Mouse (Mus musculus) embryonic facial prominence, embryonic 14.5 days (tissue): Measurements from ENCODE around the gene Gon4l. TPM values are rescaled to one million over a fixed set of nuclear protein-coding genes. Genes with fewer than 3 reads are reported as not detected.
A peak's percentile ranks its signal among the peaks of the same experiment; 100 is the strongest.

Experiments used
- ATAC-seq: fragments of 200-750 bp; cut with Nextera tagmentation; 2 replicates; pipeline ENCODE4 v1.8.0; 2017; ENCODE audit warnings: low read depth, moderate number of reproducible peaks, moderate TSS enrichment
- DNase-seq: peaks from one replicate; pipeline ENCODE4 v3.0.0-alpha.2; 2015; ENCODE audit warnings: low spot score
- H3K27ac ChIP-seq: fragments of 300-500 bp; sonication (generic); replicated peaks from 2 replicates; pipeline ENCODE4 v1.5.1; 2014; ENCODE audit warnings: low read depth, mild to moderate bottlenecking, low read length, moderate library complexity
- H3K27me3 ChIP-seq: fragments of 300-500 bp; sonication (generic); replicated peaks from 2 replicates; pipeline ENCODE4 v1.6.1; 2014; ENCODE audit warnings: low read length; ENCODE audit not compliant: control insufficient read depth, insufficient read depth
- H3K36me3 ChIP-seq: fragments of 300-500 bp; sonication (generic); 2 replicates; pipeline ENCODE4 v1.6.1; 2014; ENCODE audit warnings: low read length, mixed read lengths; ENCODE audit not compliant: control insufficient read depth, insufficient read depth
- H3K4me1 ChIP-seq: fragments of 300-500 bp; sonication (generic); 2 replicates; pipeline ENCODE4 v1.6.1; 2014; ENCODE audit warnings: antibody characterized with exemption, low read length; ENCODE audit not compliant: control insufficient read depth, insufficient read depth
- H3K4me2 ChIP-seq: fragments of 300-500 bp; sonication (generic); 2 replicates; pipeline ENCODE4 v1.6.1; 2014; ENCODE audit warnings: low read depth, mild to moderate bottlenecking, low read length, moderate library complexity, mixed read lengths
- H3K4me3 ChIP-seq: fragments of 300-500 bp; sonication (generic); 2 replicates; pipeline ENCODE4 v1.5.1; 2014; ENCODE audit warnings: low read depth, mild to moderate bottlenecking, low read length
- H3K9ac ChIP-seq: fragments of 300-500 bp; sonication (generic); 2 replicates; pipeline ENCODE4 v1.6.1; 2014; ENCODE audit warnings: low read depth, mild to moderate bottlenecking, low read length, moderate library complexity, mixed read lengths
- H3K9me3 ChIP-seq: fragments of 300-500 bp; sonication (generic); 2 replicates; pipeline ENCODE4 v1.6.1; 2016; ENCODE audit warnings: low read length; ENCODE audit not compliant: control insufficient read depth
- WGBS: fragments of 180-500 bp; shearing (Covaris S2); extraction: QIAGEN DNeasy Blood & Tissue Kit; methylation state at CpG from one replicate; pipeline ENCODE4 v1.1.7; 2014; 5-methylcytosine and 5-hydroxymethylcytosine counted together
- polyA plus RNA-seq: library from polyadenylated mRNA; unstranded; fragments of >200 nt; fragmentation: Nextera tagmentation; extraction: Ambion mirVana; gene quantifications from 2 replicates; pipeline ENCODE4 v1.2.1, GENCODE M21; 2014

The Gon4l gene
- polyA plus RNA-seq, 1 experiment from 2014 or later, result 11.8 TPM

DNA sequence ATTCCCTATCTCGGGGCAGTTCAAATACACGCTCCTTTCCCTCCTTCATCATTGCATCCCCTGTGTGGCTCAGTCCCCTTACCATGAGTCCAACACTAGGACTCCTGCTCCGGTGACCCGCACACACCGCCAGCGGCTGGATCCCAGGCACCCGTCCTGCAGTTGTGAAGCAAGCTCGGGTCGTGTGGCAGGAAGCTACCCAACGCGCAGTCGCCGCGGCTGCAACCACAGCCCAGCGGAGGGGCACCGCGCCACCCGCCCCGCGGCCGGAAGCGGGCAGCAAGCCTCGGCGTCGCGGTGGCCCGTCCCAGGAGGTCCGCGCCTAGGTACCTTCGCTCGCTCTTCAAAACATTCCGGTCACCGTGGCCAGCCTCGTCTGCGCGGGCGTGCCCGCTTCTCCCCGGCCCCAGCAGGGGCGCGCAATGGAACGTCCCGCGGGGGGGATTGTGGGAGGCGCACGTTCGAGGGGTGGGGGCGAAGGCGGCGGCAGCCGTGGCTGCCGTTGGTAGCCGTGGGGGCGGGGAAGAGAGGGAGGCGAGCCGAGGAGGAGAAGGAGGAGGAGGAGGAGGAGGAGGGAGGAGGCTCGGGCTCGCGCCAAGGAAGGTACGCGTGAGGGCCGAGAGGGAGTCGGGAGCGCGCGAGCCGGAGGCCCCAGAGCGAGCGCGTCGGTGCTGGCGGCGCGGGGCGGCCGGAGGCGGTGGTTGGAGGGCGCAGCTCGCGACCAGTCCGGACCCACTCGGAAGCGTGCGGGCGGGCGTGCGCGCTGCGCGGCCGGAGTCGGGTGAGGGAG, 115.0 kb downstream of the Gon4l start:
- Histone ChIP-seq H3K27ac (peak overlapping the region; percentile 99), H3K4me1 (peaks cover 11% of the 10 kb centered on the region), H3K4me2 (peak overlapping the region; percentile 83), H3K9ac (peak overlapping the region; percentile 95), H3K9me3 (no peaks in the 10 kb centered on the region), H3K4me3 (peak overlapping the region; percentile 82), H3K36me3 (no peaks in the 10 kb centered on the region), H3K27me3 (no peaks in the 10 kb centered on the region)
- peak; percentile 97 for DNase-seq
- WGBS, result 2% methylated on average over 46 of the region's 92 CpGs
- ATAC-seq, result peak; percentile 94

DNA sequence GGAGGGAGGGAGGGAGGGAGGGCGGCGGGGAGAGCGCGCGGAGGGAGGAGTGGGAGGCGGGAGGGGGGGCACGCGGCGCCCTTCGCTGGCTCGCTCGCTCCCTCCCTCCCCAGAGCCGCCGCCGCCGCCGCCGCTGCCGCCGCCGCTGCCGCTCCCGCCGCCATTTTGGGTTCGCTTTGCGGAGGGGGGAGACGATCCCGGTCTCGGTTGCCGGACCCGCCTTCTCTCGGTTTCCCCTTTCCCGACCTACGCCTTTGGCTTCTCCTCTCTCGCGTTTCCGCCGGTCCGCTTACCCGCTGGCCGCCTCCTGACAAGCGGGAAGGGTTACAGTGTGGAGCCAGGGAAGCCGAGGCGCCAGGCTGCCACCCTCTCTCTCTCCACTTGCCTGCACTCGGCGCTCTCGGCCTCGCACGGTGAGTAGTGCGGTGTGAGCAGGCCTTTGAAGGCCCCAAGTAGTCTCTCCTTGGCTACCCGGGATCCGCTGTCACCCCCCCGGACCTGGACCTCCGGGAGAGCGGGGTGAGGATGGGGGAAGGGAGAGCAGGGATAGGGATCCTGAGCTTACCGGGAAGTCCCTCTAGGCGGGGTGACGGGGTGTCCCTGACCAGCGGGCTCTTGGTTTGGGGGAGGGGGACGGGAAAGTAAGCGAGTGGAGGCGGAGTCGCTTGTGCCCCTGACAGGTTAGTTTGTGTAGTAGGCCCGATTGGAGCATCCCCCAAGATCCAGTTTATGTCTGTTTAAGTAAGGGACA, 115.7 kb downstream of the Gon4l start, which contains the start of the genes Ash1l and Dap3:
Gene Ash1l (plus strand): TSS at position 47 of the 751 bp plus-strand sequence.
Gene Dap3 (minus strand): TSS at position 606 of the 751 bp plus-strand sequence.
- Histone ChIP-seq H3K27ac (peak within 1 kb of the TSS; percentile 99), H3K9ac (peak within 1 kb of the TSS; percentile 95), H3K9me3 (no peaks in the 10 kb centered on the region), H3K4me3 (peak within 1 kb of the TSS; percentile 82), H3K36me3 (no peaks in the 10 kb centered on the region), H3K4me2 (peak within 1 kb of the TSS; percentile 83), H3K27me3 (no peaks in the 10 kb centered on the region), H3K4me1 (peaks cover 11% of the 10 kb centered on the region)
- ATAC-seq (peak; percentile 84), DNase-seq (peak; percentile 82)
- WGBS, result 0% methylated on average over 15 of the region's 64 CpGs

DNA sequence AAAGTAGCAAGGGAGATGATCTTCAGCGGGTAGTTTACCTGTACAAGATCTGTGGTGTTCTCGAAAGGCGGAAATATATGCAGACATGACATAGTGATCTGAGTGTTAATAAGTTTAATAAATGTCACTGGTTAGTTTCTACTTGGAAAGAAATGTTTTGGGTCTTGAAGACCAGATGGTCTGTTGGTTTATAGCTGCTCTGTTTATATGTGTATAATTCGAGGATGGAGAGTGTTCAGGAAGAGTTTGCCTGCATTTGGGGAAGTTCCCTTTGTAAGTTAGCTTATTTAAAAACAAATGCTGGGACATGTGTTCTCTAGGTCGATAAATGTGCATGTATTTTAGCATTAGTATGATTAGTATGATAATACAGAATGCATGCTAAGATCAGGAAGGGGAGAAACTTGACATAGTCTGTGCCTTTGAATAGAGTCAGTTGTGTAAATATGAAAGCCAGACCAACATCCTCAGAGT, 116.3 kb downstream of the Gon4l start:
- H3K4me2 ChIP-seq, result peak overlapping the region; percentile 83
- peak overlapping the region; percentile 95 for H3K9ac ChIP-seq
- H3K27me3 ChIP-seq, result no peaks in the 10 kb centered on the region
- peaks cover 11% of the 10 kb centered on the region for H3K4me1 ChIP-seq
- under 1% methylated on average over 5 of the region's 5 CpGs for WGBS
- H3K4me3 ChIP-seq, result peak overlapping the region; percentile 82
- no peaks in the 10 kb centered on the region for H3K9me3 ChIP-seq
- H3K36me3 ChIP-seq, result no peaks in the 10 kb centered on the region
- H3K27ac ChIP-seq, result peak overlapping the region; percentile 99
- ATAC-seq, result no peak
- DNase-seq, result no peak

DNA sequence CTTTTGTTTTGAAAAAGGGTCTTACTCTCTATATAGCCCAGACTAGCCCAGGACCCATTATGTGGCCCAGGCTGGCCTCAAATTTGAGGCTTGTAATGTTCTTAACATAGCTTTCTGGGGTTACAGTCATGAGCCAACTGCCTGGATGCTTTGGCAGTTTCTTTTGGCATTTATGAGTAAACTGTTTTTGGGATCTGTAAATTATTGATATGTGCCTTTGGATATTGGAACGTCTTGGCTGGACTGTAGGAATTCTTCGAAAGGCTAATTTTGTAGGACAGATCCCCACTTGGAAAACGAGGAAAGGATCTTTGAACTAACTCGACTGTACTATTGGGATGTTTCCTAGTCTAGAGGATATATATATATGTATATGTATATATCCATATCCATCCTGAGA, 118.2 kb downstream of the Gon4l start:
- Histone ChIP-seq H3K9ac (no peak overlapping the region), H3K36me3 (no peaks in the 10 kb centered on the region), H3K27ac (no peak overlapping the region), H3K9me3 (no peaks in the 10 kb centered on the region), H3K4me2 (no peak overlapping the region), H3K4me3 (no peak overlapping the region), H3K27me3 (no peaks in the 10 kb centered on the region), H3K4me1 (peaks cover 8% of the 10 kb centered on the region)
- 83% methylated on average over 4 of the region's 4 CpGs for WGBS
- ATAC-seq (no peak), DNase-seq (no peak)

DNA sequence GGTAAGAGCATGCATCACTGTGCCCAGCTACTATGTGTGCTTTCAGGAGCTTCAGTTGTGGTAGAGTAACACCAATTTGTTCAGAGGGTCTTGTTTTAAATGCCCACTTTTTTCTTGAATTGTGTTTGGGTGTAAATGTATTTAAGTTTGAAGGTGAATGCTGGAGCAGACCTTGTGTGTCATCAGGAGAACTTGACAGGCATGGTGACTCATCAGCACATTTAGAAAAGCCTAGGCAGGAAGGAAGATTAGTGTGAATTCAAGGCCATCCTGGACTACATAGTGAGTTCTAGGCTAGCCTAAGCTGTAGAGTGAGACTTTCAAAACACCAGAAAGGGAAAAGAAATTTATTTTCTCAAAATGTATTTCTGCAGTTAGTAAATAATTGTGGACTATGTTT, 118.7 kb downstream of the Gon4l start:
- peaks cover 3% of the 10 kb centered on the region for H3K4me1 ChIP-seq
- H3K9me3 ChIP-seq, result no peaks in the 10 kb centered on the region
- ATAC-seq (no peak), DNase-seq (no peak)
- H3K4me2 ChIP-seq, result no peak overlapping the region
- H3K27me3 ChIP-seq, result no peaks in the 10 kb centered on the region
- H3K36me3 ChIP-seq, result no peaks in the 10 kb centered on the region
- H3K9ac ChIP-seq, result no peak overlapping the region
- H3K27ac ChIP-seq, result no peak overlapping the region
- no peak overlapping the region for H3K4me3 ChIP-seq

Other genes with a start within 250 kb of the Gon4l start
- gene Arhgef2, start 229.3 kb upstream of the Gon4l start, polyA plus RNA-seq, result 88.0 and 88.7 TPM in 2 replicates
- gene Rxfp4, start 182.1 kb upstream of the Gon4l start, polyA plus RNA-seq, result 0.18 TPM in 1 of 2 replicates, not detected in the other
- gene Khdc4, start 149.4 kb upstream of the Gon4l start, polyA plus RNA-seq, result 66.4 and 70.3 TPM in 2 replicates
- 60.9 and 62.9 TPM in 2 replicates for gene Rit1, start 118.4 kb upstream of the Gon4l start, polyA plus RNA-seq
- gene Syt11, start 60.1 kb upstream of the Gon4l start, polyA plus RNA-seq, result 25.8 and 30.9 TPM in 2 replicates
- 44.3 and 50.5 TPM in 2 replicates for gene Msto1, start 78.8 kb downstream of the Gon4l start, polyA plus RNA-seq
- gene Ash1l, start 115.4 kb downstream of the Gon4l start, polyA plus RNA-seq, result 19.8 and 21.4 TPM in 2 replicates
- gene Dap3, start 116.0 kb downstream of the Gon4l start, polyA plus RNA-seq, result 125 and 138 TPM in 2 replicates